Mouse (Mus musculus): ENCODE data around the gene Trim62.

- TF ChIP-seq CTCF (IDR thresholded peaks at IDR 0.05; ENCODE audit: low read depth): no peak
- no peak for TF ChIP-seq EP300 (IDR thresholded peaks at IDR 0.05; ENCODE audit: low read depth)
Measured at GRCm38 (mm10) chr4:128875439-128875838, 7.9 kb upstream of the Trim62 start.

Measured in heart, postnatal 0 days (tissue).